Mouse (Mus musculus): ENCODE results near the gene Cabp4.

GRCm38 (mm10) chr19:4180411-4180810 is 36.6 kb upstream of the Cabp4 start:
- TF ChIP-seq FLI1 (IDR thresholded peaks at IDR 0.05; ENCODE audit: low read length) = no peak
- no peak for TF ChIP-seq GATA1 (IDR thresholded peaks at IDR 0.05; ENCODE audit: borderline replicate concordance, low read length)
